Mouse (Mus musculus): Measurements from ENCODE around the gene Gm17657. TPM values are rescaled to one million over a fixed set of nuclear protein-coding genes. Genes with fewer than 3 reads are reported as not detected.

Gm17657 gene
- polyA plus RNA-seq (2017; shearing (Covaris generic)): not detected

DNA sequence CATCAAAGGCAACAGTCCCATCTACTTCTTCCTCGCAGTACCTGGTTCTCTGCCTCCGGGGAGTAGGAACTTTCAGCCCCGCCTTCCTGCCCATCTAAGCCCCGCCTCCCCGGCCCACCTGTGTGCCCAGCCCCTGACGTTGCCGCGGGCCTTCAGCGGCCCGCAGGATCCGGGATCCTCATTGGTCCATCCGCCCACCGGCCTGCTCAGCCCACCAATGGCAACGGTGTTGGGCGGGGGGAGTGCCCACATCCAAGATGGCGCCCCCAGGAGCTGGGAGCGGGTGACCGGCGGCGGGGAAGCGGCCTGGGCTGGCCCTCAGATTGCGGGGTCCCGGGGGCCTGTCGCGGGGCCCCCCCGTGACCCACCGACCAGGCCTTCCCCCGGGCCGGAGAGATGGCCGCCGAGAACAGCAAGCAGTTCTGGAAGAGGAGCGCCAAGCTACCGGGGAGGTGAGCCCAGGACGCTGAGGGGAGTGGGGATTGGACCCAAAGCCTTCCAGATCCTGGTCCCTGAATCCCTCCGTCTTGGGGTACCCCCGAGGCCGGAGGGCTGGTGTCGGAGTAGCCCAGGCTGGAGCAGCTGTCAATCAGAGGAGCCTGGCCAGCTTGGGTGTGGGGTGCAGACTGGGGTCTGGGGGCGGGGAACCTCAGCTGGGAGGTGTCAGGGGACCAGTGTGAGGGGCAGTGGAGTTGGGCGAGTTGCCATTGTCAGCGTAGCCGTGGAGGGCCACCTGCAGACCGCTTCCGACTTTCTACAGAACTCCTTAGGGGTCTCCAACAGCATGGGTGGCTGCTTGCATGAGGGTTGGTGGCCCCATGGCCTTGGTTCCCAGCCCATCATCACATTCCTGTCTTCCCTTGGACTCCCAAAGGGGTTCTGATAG, at the start of gene Gm17657, which contains the start of gene Tbc1d22b:
Gm17657 (minus strand) TSS at position 96 of the 886 bp plus-strand sequence.
Tbc1d22b (plus strand) TSS at position 243 of the 886 bp plus-strand sequence.

DNA sequence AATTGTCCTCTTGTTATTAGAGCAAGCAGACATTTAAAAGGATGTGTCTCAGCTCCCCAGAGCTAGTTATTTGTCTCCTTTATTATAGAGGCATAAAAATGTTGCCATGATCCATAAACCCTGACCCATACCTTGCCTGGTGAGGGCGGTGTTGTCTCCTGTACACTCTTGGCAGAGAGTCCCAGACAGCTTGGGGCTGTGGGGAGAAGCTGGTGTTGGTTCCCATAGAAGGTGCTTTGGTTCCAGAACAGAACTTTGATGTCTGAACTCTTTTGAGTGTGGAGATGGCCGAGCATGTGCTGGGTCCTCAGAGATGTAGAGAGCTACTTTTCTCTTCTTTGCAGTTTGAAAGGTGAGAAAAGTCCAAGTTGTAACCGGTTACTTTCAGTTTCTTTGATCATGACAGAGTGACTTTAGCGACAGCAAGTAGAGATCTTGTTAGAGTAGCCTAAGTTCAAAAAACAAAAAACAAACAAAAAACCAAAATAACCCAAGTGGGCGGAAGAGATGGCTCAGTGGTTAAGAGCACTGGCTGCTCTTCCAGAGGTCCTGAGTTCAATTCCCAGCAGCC, 2.8 kb upstream of the Gm17657 start, which contains the start of gene Tmem217:
Tmem217 (minus strand) TSS at position 224 of the 571 bp plus-strand sequence.

DNA sequence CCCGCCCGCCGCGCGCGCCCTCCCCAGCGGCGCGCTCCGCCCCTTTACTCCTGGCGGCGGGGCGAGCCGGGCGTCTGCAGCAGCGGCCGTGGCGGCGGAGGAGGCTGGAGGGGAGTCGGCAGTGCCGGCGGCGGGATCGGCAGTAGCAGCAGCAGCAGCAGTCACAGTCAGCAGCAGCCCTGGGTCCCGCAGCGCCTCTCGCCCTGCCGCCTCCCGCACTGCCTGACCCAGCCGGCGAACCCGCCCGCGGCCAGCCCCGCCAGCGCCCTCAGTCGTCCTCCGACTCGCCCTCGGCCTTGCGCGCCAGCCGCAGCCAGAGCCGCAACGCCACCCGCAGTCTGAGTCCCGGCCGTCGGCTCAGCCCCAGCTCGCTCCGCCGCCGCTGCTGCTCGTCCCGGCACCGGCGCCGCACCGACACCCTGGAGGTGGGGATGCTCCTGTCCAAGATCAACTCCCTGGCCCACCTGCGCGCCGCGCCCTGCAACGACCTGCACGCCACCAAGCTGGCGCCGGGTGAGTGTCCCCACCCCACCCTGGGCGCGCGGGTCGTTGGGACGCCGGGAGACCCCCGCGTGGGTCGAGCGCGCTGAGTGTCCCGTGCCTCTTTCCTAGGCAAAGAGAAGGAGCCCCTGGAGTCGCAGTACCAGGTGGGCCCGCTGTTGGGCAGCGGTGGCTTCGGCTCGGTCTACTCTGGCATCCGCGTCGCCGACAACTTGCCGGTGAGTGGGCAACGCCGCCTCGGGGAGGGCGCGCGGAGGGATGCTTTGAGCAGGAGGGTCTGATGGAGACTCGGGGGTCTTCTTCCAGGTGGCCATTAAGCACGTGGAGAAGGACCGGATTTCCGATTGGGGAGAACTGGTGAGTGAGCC, 58.5 kb downstream of the Gm17657 start, which contains the start of gene Pim1:
Pim1 (plus strand) TSS at position 41 of the 869 bp plus-strand sequence.

Other genes with a start within 250 kb of the Gm17657 start
- gene Pi16, start 232.0 kb downstream of the Gm17657 start, polyA plus RNA-seq (2017; shearing (Covaris generic)): 0.49 TPM
- gene Mtch1, start 201.7 kb downstream of the Gm17657 start, polyA plus RNA-seq (2017; shearing (Covaris generic)): 45.7 TPM
- 0.85 TPM for gene Fgd2, start 188.7 kb downstream of the Gm17657 start, polyA plus RNA-seq (2017; shearing (Covaris generic))
- 320 TPM for gene Pim1, start 58.9 kb downstream of the Gm17657 start, polyA plus RNA-seq (2017; shearing (Covaris generic))
- 34.7 TPM for gene Tbc1d22b, start 147 bp upstream of the Gm17657 start, polyA plus RNA-seq (2017; shearing (Covaris generic))
- 4.3 TPM for gene Tmem217, start 2.7 kb upstream of the Gm17657 start, polyA plus RNA-seq (2017; shearing (Covaris generic))
- 65.9 TPM for gene Rnf8, start 65.2 kb upstream of the Gm17657 start, polyA plus RNA-seq (2017; shearing (Covaris generic))
- gene Gm28043, start 65.2 kb upstream of the Gm17657 start, polyA plus RNA-seq (2017; shearing (Covaris generic)): 6.5 TPM
- 227 TPM for gene Cmtr1, start 111.0 kb upstream of the Gm17657 start, polyA plus RNA-seq (2017; shearing (Covaris generic))
- gene Ccdc167, start 167.4 kb upstream of the Gm17657 start, polyA plus RNA-seq (2017; shearing (Covaris generic)): 7.4 TPM

Measured in effector memory CD4-positive, alpha-beta T cell, adult 7 months (primary cell).